Mouse (Mus musculus) small intestine, adult 2 months (tissue): Measurements from ENCODE around the gene Ndufb5.

Experiments
- CTCF ChIP-seq: fragments of 200-500 bp; IDR thresholded peaks from 2 replicates; pipeline ENCODE4 v1.5.1; 2012; ENCODE audit warnings: low read depth, mild to moderate bottlenecking, control low read depth, inconsistent platforms, low read length, moderate library complexity, mixed read lengths; ENCODE audit not compliant: insufficient replicate concordance, insufficient read length; ENCODE audit errors: extremely low read depth
- POLR2A ChIP-seq: fragments of 200-500 bp; IDR thresholded peaks from 2 replicates; pipeline ENCODE4 v1.6.1; 2012; ENCODE audit warnings: low read depth, mild to moderate bottlenecking, control low read depth, inconsistent platforms, low read length, moderate library complexity

DNA sequence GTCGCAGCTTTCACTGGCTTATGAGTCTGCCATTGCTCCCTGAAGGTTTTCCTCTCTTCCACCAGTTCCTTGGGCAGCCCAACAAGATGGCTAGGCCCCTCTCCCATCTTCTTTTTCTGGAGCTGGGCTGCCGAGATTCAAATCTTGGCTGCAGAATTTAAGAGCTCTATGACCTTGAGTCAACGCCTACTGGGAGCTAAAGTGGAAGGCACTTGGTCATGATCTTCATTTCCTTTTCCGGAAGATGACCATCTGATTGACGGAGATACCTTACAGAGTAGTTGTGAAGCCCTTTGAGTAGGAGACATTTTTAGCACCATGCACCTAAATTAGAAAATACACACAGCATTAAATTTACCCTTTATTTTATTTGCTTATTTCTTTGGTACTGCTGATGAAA is 1.8 kb downstream of the Ndufb5 start:
- TF ChIP-seq CTCF: no peak
- TF ChIP-seq POLR2A: no peak
